Mouse (Mus musculus) E14TG2a.4 (cell line): ENCODE measurements at regions not wholly inside any gene's neighbourhood (a gene's known extent, or its start where the extent isn't known, plus 50 kb on each side); places are given as distances from the start of the nearest gene placed in this dataset.

ENCODE experiments used
- CTCF ChIP-seq: conservative IDR thresholded peaks from 2 replicates; pipeline ENCODE4 v1.5.1; 2014; ENCODE audit warnings: low read length
- NANOG ChIP-seq: IDR thresholded peaks from 2 replicates; pipeline ENCODE4 v1.6.1; 2014; ENCODE audit warnings: borderline replicate concordance, low read length, mixed read lengths
- POU5F1 ChIP-seq: IDR thresholded peaks from 2 replicates; pipeline ENCODE4 v1.6.1; 2014; ENCODE audit warnings: low read length, borderline replicate concordance

- no peak for TF ChIP-seq CTCF
- no peak for TF ChIP-seq POU5F1
- no peak for TF ChIP-seq NANOG
Measured at GRCm38 (mm10) chr10:37842820-37843219, 704.1 kb upstream of the Marcks start.
